Mouse (Mus musculus) bone marrow, adult 2 months (tissue): ENCODE results near the gene Cerkl. TPM values are rescaled to one million over a fixed set of nuclear protein-coding genes. Genes with fewer than 3 reads are reported as not detected.

Source experiments
- H3K27ac ChIP-seq: fragments of 200-500 bp; 2 replicates; pipeline ENCODE4 v1.5.1; 2012; ENCODE audit warnings: low read depth, mild to moderate bottlenecking, control low read depth, inconsistent platforms, low read length; ENCODE audit not compliant: control insufficient read depth, poor library complexity, insufficient read depth
- H3K4me1 ChIP-seq: fragments of 200-500 bp; 2 replicates; pipeline ENCODE4 v1.6.1; 2011; ENCODE audit warnings: low read length; ENCODE audit not compliant: control insufficient read depth, insufficient read depth
- H3K4me3 ChIP-seq: fragments of 200-500 bp; replicated peaks from 2 replicates; pipeline ENCODE3; 2011; ENCODE audit warnings: mild to moderate bottlenecking, low read depth, low read length, control low read depth; ENCODE audit not compliant: control insufficient read depth
- CTCF ChIP-seq: fragments of 200-500 bp; IDR thresholded peaks from 2 replicates; pipeline ENCODE4 v1.5.1; 2011; ENCODE audit warnings: low read length, control low read depth; ENCODE audit not compliant: control insufficient read depth, insufficient read depth
- POLR2A ChIP-seq: fragments of 200-500 bp; IDR thresholded peaks from 2 replicates; pipeline ENCODE4 v1.6.1; 2011; ENCODE audit warnings: low read depth, mild to moderate bottlenecking, control low read depth, low read length, borderline replicate concordance; ENCODE audit not compliant: control insufficient read depth
- WGBS: fragments of 180-500 bp; shearing (Covaris S2); methylation state at CpG from one replicate; pipeline ENCODE4 v1.1.7; 2018; 5-methylcytosine and 5-hydroxymethylcytosine counted together
- polyA plus RNA-seq: library from polyadenylated mRNA; stranded (reverse); fragments of >200 nt; gene quantifications from 2 replicates; pipeline ENCODE4 v1.2.4, GENCODE M21; 2011; ENCODE audit warnings: low replicate concordance; ENCODE audit not compliant: missing spikeins, insufficient read depth, insufficient read length

Gene Cerkl
- polyA plus RNA-seq, 1 experiment = 22.0 TPM

GRCm38 (mm10) chr2:79307549-79307948 is 149.0 kb downstream of the Cerkl start:
- TF ChIP-seq CTCF = no peak
- TF ChIP-seq POLR2A = no peak
- Histone ChIP-seq H3K27ac (no peak overlapping the region), H3K4me3 (no peak overlapping the region), H3K4me1 (no peaks in the 10 kb centered on the region)
- 88% methylated on average over 4 of the region's 4 CpGs for WGBS

DNA sequence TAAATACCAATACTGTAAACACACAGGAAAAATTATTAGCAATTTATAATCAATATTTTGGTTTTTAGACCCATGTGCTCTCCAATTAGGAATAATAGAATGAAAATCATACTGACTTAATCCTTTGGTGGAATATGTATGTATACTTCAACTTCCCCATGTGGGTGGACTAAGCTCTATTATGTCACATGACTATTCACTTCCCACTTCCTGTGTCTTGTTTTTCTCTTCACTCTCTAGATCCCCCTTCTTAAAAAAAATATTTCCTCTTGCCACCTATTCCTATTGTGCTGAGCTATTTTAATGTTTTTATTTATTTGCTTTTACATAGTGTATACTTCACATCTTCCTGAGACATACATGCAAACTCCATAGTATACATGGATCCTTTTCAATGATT is 154.2 kb downstream of the Cerkl start:
- Histone ChIP-seq H3K27ac (no peak overlapping the region), H3K4me3 (no peak overlapping the region), H3K4me1 (no peaks in the 10 kb centered on the region)
- no peak for TF ChIP-seq CTCF
- TF ChIP-seq POLR2A = no peak

- Histone ChIP-seq H3K4me1 (no peaks in the 10 kb centered on the region), H3K27ac (no peak overlapping the region), H3K4me3 (no peak overlapping the region)
- WGBS = 94% methylated on average over 6 of the region's 6 CpGs
- TF ChIP-seq POLR2A = no peak
- TF ChIP-seq CTCF = no peak
Measured at GRCm38 (mm10) chr2:79292431-79292830, 164.2 kb downstream of the Cerkl start.

GRCm38 (mm10) chr2:79291922-79292321 is 164.7 kb downstream of the Cerkl start:
- no peak overlapping the region for H3K4me3 ChIP-seq
- 92% methylated on average over 8 of the region's 8 CpGs for WGBS
- no peaks in the 10 kb centered on the region for H3K4me1 ChIP-seq
- no peak overlapping the region for H3K27ac ChIP-seq
- no peak for TF ChIP-seq POLR2A

- H3K4me3 ChIP-seq = no peak overlapping the region
- 47% methylated on average over 1 of the region's 1 CpGs for WGBS
- TF ChIP-seq POLR2A (no peak), CTCF (no peak)
- H3K4me1 ChIP-seq = no peaks in the 10 kb centered on the region
- no peak overlapping the region for H3K27ac ChIP-seq
Measured at GRCm38 (mm10) chr2:79290149-79290548, 166.4 kb downstream of the Cerkl start.

DNA sequence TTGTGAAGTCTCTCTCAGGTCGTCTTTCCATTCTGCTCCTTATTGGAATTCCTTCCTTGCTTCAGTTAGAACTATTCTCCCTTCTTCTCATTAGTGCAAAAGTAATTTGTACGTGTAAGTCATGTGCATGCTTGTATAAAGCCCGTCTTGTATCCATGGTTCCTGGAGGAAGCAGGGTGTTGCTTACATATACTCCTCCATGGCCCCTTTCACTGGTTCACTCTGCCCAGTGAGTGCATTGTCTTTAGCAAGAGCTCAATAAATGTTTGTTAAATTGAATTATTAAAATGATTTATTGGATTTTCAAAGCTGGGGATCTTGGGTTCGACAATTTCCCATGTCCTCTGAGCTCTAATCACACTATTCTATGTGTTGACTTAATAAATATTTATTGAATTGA is 172.4 kb downstream of the Cerkl start:
- TF ChIP-seq POLR2A = no peak
- TF ChIP-seq CTCF = no peak
- Histone ChIP-seq H3K4me3 (no peak overlapping the region), H3K4me1 (no peaks in the 10 kb centered on the region), H3K27ac (no peak overlapping the region)
- WGBS = 90% methylated on average over 4 of the region's 4 CpGs

Other genes with a start within 250 kb of the Cerkl start
- 20.3 and 26.9 TPM in 2 replicates for gene Itga4, start 201.4 kb downstream of the Cerkl start, polyA plus RNA-seq
- gene Neurod1, start within 50 bp of the Cerkl start, polyA plus RNA-seq = 0.55 TPM in 1 of 2 replicates, not detected in the other
- gene Itprid2, start 178.6 kb upstream of the Cerkl start, polyA plus RNA-seq = 1.7 and 8.2 TPM in 2 replicates